Mouse (Mus musculus) kidney, embryonic 14.5 days (tissue): ENCODE results near the gene Cpne9. TPM values are rescaled to one million over a fixed set of nuclear protein-coding genes. Genes with fewer than 3 reads are reported as not detected.

Source experiments
- ATAC-seq: fragments of 200-750 bp; cut with Nextera tagmentation; 2 replicates; pipeline ENCODE4 v1.8.0; 2017; ENCODE audit warnings: moderate number of reproducible peaks, mild to moderate bottlenecking, moderate TSS enrichment, moderate library complexity; ENCODE audit not compliant: low FRiP score, low TSS enrichment
- H3K27ac ChIP-seq: fragments of 300-500 bp; sonication (generic); 2 replicates; pipeline ENCODE4 v1.5.1; 2014; ENCODE audit warnings: low read depth, mild to moderate bottlenecking, low read length, moderate library complexity, mixed read lengths
- H3K27me3 ChIP-seq: fragments of 300-500 bp; sonication (generic); 2 replicates; pipeline ENCODE4 v1.6.1; 2014; ENCODE audit warnings: mild to moderate bottlenecking, low read length; ENCODE audit not compliant: control insufficient read depth, insufficient read depth
- H3K36me3 ChIP-seq: fragments of 300-500 bp; sonication (generic); 2 replicates; pipeline ENCODE4 v1.6.1; 2014; ENCODE audit warnings: low read length, mixed read lengths; ENCODE audit not compliant: control insufficient read depth, insufficient read depth
- H3K4me1 ChIP-seq: fragments of 300-500 bp; sonication (generic); 2 replicates; pipeline ENCODE4 v1.6.1; 2014; ENCODE audit warnings: low read length, mixed read lengths; ENCODE audit not compliant: control insufficient read depth, insufficient read depth
- H3K4me2 ChIP-seq: fragments of 300-500 bp; sonication (generic); replicated peaks from 2 replicates; pipeline ENCODE4 v1.6.1; 2014; ENCODE audit warnings: low read depth, mild to moderate bottlenecking, low read length
- H3K4me3 ChIP-seq: fragments of 300-500 bp; sonication (generic); 2 replicates; pipeline ENCODE4 v1.5.1; 2014; ENCODE audit warnings: mild to moderate bottlenecking, low read length
- H3K9ac ChIP-seq: fragments of 300-500 bp; sonication (generic); 2 replicates; pipeline ENCODE4 v1.6.1; 2014; ENCODE audit warnings: low read depth, mild to moderate bottlenecking, low read length, moderate library complexity
- H3K9me3 ChIP-seq: fragments of 300-500 bp; sonication (generic); 2 replicates; pipeline ENCODE4 v1.6.1; 2016; ENCODE audit warnings: low read length; ENCODE audit not compliant: control insufficient read depth
- WGBS: fragments of 180-500 bp; shearing (Covaris S2); extraction: QIAGEN DNeasy Blood & Tissue Kit; methylation state at CpG from one replicate; pipeline ENCODE4 v1.1.7; 2014; 5-methylcytosine and 5-hydroxymethylcytosine counted together
- polyA plus RNA-seq: library from polyadenylated mRNA; unstranded; fragments of >200 nt; fragmentation: Nextera tagmentation; extraction: Ambion mirVana; gene quantifications from 2 replicates; pipeline ENCODE4 v1.2.1, GENCODE M21; 2014

Cpne9 gene
- polyA plus RNA-seq, 1 experiment from 2014 or later, result 0.23 TPM

- peaks cover 23% of the 10 kb centered on the region for H3K4me1 ChIP-seq
- H3K9me3 ChIP-seq, result no peaks in the 10 kb centered on the region
- 14% methylated on average over 4 of the region's 7 CpGs for WGBS
- H3K27me3 ChIP-seq, result no peaks in the 10 kb centered on the region
- H3K9ac ChIP-seq, result no peak overlapping the region
- H3K36me3 ChIP-seq, result peaks cover 32% of the 10 kb centered on the region
- no peak for ATAC-seq
- H3K4me3 ChIP-seq, result peak overlapping the region; percentile 52; the same call in 1 of the 2 replicates
- peak overlapping the region; percentile 39; the same call in 1 of the 2 replicates for H3K27ac ChIP-seq
- H3K4me2 ChIP-seq, result peak overlapping the region; percentile 70
Observed at GRCm38 (mm10) chr6:113342297-113342696, 60.2 kb downstream of the Cpne9 start.

- no peaks in the 10 kb centered on the region for H3K27me3 ChIP-seq
Observed at GRCm38 (mm10) chr6:113343177-113344092, 61.3 kb downstream of the Cpne9 start, which contains the start of gene Camk1. Camk1 (minus strand) TSS chr6:113343984.

GRCm38 (mm10) chr6:113344321-113344720, 62.2 kb downstream of the Cpne9 start:
- Histone ChIP-seq H3K4me1 (peaks cover 23% of the 10 kb centered on the region), H3K4me3 (peak overlapping the region; percentile 52; the same call in 1 of the 2 replicates), H3K36me3 (peaks cover 13% of the 10 kb centered on the region), H3K9ac (peak overlapping the region; percentile 72; the same call in 1 of the 2 replicates), H3K4me2 (peak overlapping the region; percentile 70), H3K9me3 (no peaks in the 10 kb centered on the region), H3K27me3 (no peaks in the 10 kb centered on the region), H3K27ac (no peak overlapping the region)
- 45% methylated on average over 2 of the region's 2 CpGs for WGBS
- no peak for ATAC-seq

More at GRCm38 (mm10) chr6:113343177-113344092, 61.3 kb downstream of the Cpne9 start, which contains the start of gene Camk1:
- WGBS, result 15% methylated on average over 32 of the region's 32 CpGs
- peaks cover 21% of the 10 kb centered on the region for H3K36me3 ChIP-seq
- peak within 1 kb of the TSS; percentile 72 for H3K9ac ChIP-seq
- peak within 1 kb of the TSS; percentile 52 for H3K4me3 ChIP-seq
- ATAC-seq, result peak; percentile 90
- H3K4me2 ChIP-seq, result peak within 1 kb of the TSS; percentile 70
- H3K4me1 ChIP-seq, result peaks cover 23% of the 10 kb centered on the region
- no peaks in the 10 kb centered on the region for H3K9me3 ChIP-seq
- peak within 1 kb of the TSS; percentile 48 for H3K27ac ChIP-seq

DNA sequence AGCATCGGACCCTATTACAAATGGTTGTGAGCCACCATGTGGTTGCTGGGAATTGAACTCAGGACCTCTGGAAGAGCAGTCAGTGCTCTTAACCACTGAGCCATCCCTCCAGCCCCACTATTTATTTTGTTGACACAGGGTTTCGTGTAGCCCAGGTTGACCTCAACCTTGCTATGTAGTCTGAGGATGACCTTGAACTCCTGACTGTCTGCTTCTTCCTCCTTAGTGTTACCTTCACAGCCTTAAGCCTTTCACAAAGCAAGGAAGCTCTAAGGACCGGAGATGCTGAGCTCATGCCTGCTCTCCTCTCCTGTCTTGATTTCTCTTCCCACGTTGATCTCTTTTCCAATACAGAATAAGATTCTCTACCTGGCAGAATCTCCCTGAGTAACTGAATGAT, 64.8 kb downstream of the Cpne9 start:
- WGBS, result 70% methylated on average over 4 of the region's 4 CpGs
- no peaks in the 10 kb centered on the region for H3K36me3 ChIP-seq
- H3K4me2 ChIP-seq, result no peak overlapping the region
- H3K4me1 ChIP-seq, result peaks cover 12% of the 10 kb centered on the region
- H3K27me3 ChIP-seq, result no peaks in the 10 kb centered on the region
- H3K27ac ChIP-seq, result no peak overlapping the region
- H3K9me3 ChIP-seq, result no peaks in the 10 kb centered on the region
- H3K4me3 ChIP-seq, result no peak overlapping the region
- H3K9ac ChIP-seq, result no peak overlapping the region
- ATAC-seq, result no peak

DNA sequence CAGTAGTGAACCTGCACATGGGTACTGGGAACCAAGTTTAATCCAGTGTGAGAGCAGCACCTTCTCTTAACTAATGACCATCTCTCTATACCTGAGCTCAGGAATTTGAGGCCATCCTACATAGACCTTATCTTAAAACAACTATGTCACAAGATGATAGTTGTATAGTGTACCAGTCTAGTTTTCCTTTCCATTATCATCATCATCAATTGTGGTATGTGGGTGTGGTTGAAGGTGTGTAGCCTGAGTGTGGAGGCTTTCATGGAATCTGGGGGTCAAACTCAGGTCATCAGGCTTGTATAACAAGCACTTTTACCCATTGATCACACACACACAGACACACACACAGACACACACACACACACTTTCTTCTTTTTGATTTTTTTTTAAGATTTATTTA, 68.4 kb downstream of the Cpne9 start:
- Histone ChIP-seq H3K4me2 (no peak overlapping the region), H3K4me3 (no peak overlapping the region), H3K36me3 (no peaks in the 10 kb centered on the region), H3K4me1 (no peaks in the 10 kb centered on the region), H3K9me3 (no peaks in the 10 kb centered on the region), H3K9ac (no peak overlapping the region), H3K27ac (no peak overlapping the region), H3K27me3 (no peaks in the 10 kb centered on the region)
- no peak for ATAC-seq

GRCm38 (mm10) chr6:113351161-113351560, 69.1 kb downstream of the Cpne9 start:
- Histone ChIP-seq H3K4me3 (no peak overlapping the region), H3K9ac (no peak overlapping the region), H3K9me3 (no peaks in the 10 kb centered on the region), H3K36me3 (no peaks in the 10 kb centered on the region), H3K27me3 (no peaks in the 10 kb centered on the region), H3K4me2 (no peak overlapping the region), H3K4me1 (no peaks in the 10 kb centered on the region), H3K27ac (no peak overlapping the region)
- ATAC-seq, result no peak
- 50% methylated on average over 1 of the region's 1 CpGs for WGBS

- no peaks in the 10 kb centered on the region for H3K36me3 ChIP-seq
- H3K9me3 ChIP-seq, result no peaks in the 10 kb centered on the region
- no peak overlapping the region for H3K4me2 ChIP-seq
- no peaks in the 10 kb centered on the region for H3K4me1 ChIP-seq
- no peak overlapping the region for H3K27ac ChIP-seq
- H3K4me3 ChIP-seq, result no peak overlapping the region
- 65% methylated on average over 10 of the region's 10 CpGs for WGBS
- H3K9ac ChIP-seq, result no peak overlapping the region
- H3K27me3 ChIP-seq, result no peaks in the 10 kb centered on the region
- ATAC-seq, result no peak
Observed at GRCm38 (mm10) chr6:113351653-113352052, 69.5 kb downstream of the Cpne9 start.

DNA sequence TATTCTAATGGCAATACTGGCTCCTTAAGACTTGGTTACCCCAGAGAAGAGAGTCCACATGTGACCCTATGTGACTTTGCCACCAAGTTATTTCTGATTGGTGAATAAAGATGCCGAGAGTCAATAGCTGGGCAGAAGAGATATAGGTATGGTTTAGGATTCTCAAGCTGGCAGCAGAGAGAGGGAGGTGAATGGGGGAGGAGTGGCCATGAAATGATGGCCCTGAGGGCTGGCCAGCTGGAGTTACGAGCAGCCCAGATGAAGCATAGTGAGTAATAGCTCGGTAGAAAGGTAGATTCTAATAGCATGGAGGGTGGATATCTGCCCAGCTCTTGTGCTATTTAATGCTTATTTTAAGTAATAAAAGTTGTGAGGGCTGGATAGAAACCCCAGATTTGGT, 70.7 kb downstream of the Cpne9 start:
- no peaks in the 10 kb centered on the region for H3K27me3 ChIP-seq
- H3K36me3 ChIP-seq, result no peaks in the 10 kb centered on the region
- H3K9me3 ChIP-seq, result no peaks in the 10 kb centered on the region
- no peak overlapping the region for H3K4me2 ChIP-seq
- H3K4me3 ChIP-seq, result no peak overlapping the region
- ATAC-seq, result no peak
- H3K9ac ChIP-seq, result no peak overlapping the region
- no peak overlapping the region for H3K27ac ChIP-seq
- no peaks in the 10 kb centered on the region for H3K4me1 ChIP-seq
- whole genome bisulfite sequencing, result 69% methylated on average over 3 of the region's 3 CpGs

- Histone ChIP-seq H3K36me3 (no peaks in the 10 kb centered on the region), H3K27me3 (no peaks in the 10 kb centered on the region), H3K4me3 (no peak overlapping the region), H3K4me2 (no peak overlapping the region), H3K9ac (no peak overlapping the region), H3K27ac (no peak overlapping the region), H3K4me1 (no peaks in the 10 kb centered on the region), H3K9me3 (no peaks in the 10 kb centered on the region)
- no peak for ATAC-seq
- WGBS, result 74% methylated on average over 3 of the region's 3 CpGs
Observed at GRCm38 (mm10) chr6:113353696-113354095, 71.6 kb downstream of the Cpne9 start.
